Comparison of ENCODE assay signal across 12 mouse cellular contexts in the genomic region with DNA sequence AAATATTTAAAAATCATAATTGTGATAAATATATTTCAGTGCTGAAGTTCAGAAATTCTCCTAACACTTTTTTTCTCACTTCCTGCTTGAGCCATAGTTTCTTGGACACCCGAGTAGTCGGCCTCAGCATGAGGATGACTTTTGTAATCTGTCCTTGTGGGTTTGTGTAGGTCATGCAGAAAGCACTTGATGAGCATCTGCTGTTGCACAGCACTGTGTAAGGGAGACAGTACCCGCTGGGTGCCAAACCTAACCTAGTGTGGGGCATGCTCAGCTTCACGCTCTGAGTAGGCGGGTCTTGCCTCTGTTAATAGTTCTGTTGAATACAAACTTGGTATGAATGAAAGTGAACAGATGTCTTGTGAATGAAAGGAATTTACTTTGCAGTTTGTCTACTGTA.
"Had no signal": no experiment of that assay in that cellular context is flagged by ENCODE, and none has a peak within 500 bp of the region (broad histone marks: within the 10 kb centered on the region; RNA-seq: fewer than 3 reads in every experiment).

No protein-coding gene starts in this region.

- H3K4me3 ChIP-seq: layer of hippocampus, adult 2 months; limb, embryonic 10.5 days; liver, embryonic 12.5 days; lung, embryonic 15.5 days; midbrain, embryonic 12.5 days had no signal

- ATAC-seq: liver, embryonic 12.5 days had no signal

- H3K27ac ChIP-seq: kidney, postnatal 0 days; layer of hippocampus, adult 2 months; limb, embryonic 10.5 days; liver, embryonic 12.5 days; lung, embryonic 15.5 days; macrophage; midbrain, embryonic 12.5 days had no signal

- H3K27me3 ChIP-seq: liver, embryonic 12.5 days; lung, embryonic 15.5 days; midbrain, embryonic 12.5 days had no signal

- H3K4me2 ChIP-seq: liver, embryonic 12.5 days; lung, embryonic 15.5 days; midbrain, embryonic 12.5 days had no signal

- H3K4me1 ChIP-seq: midbrain, embryonic 12.5 days had no signal

- H3K9ac ChIP-seq: liver, embryonic 12.5 days; lung, embryonic 15.5 days; midbrain, embryonic 12.5 days had no signal

- H3K9me3 ChIP-seq: limb, embryonic 10.5 days; liver, embryonic 12.5 days; lung, embryonic 15.5 days; midbrain, embryonic 12.5 days had no signal

- DNase-seq: kidney, adult 9 months; kidney, postnatal 36 days; lung, postnatal 14 days; right cerebral cortex, postnatal 14 days; thymus, postnatal 4 days had no signal
